Mouse (Mus musculus) Muller cell, postnatal 12 days (primary cell): ENCODE results near the gene Gm49333.

Experiments
- DNase-seq: peaks from one replicate; pipeline ENCODE4 v3.0.0-alpha.2; 2015; ENCODE audit errors: inconsistent ontology term

Gene Gm49333

DNA sequence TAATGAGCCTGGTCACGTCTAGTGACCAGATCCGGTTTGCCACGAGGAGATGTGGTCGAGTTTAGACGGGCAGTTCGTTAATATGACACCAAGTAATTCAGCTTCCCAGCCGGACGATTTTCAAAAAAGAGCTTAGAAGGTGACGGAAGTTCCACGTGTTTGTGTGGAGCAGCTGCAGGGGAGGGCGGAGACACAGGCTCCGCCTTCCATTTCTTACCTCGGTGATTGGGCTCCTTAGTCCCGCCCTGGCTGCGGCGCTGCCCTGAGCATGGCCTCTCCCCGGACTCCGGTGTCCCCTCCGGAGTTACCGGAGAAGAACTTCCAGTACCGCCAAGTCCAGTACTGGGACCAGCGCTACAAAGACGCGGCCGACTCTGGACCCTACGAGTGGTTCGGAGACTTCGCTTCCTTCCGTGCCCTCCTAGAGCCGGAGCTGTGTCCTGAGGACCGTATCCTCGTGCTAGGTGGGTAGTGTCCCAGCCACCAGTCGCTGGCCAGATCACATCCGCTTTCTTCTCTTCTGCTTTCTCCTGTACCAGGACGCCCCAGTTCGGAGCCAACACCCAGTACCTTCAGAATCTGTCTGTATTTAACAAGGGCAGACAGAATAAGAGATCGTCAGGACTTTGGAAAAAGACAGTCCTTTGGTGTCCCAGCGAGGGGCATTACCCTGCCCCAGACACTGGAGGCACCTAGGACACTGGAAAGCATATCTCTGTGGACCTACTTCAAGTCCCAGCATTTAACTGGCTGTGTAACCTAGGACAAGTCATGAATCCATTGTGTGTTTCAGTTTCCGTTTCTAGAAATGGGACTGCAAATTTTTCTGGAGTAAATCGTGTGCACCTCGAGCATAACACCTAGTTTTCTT, at the start of gene Gm49333, which contains the start of the genes Eef1akmt4 and Alg3:
TSS of gene Gm49333 (plus strand) at position 254 of the 871 bp plus-strand sequence.
TSS of gene Eef1akmt4 (plus strand) at position 237 of the 871 bp plus-strand sequence.
TSS of gene Alg3 (minus strand) at position 379 of the 871 bp plus-strand sequence.
- DNase-seq = peak; percentile 92

- no peak for DNase-seq
Observed at GRCm38 (mm10) chr16:20565075-20565474, 46.3 kb upstream of the Gm49333 start.

DNA sequence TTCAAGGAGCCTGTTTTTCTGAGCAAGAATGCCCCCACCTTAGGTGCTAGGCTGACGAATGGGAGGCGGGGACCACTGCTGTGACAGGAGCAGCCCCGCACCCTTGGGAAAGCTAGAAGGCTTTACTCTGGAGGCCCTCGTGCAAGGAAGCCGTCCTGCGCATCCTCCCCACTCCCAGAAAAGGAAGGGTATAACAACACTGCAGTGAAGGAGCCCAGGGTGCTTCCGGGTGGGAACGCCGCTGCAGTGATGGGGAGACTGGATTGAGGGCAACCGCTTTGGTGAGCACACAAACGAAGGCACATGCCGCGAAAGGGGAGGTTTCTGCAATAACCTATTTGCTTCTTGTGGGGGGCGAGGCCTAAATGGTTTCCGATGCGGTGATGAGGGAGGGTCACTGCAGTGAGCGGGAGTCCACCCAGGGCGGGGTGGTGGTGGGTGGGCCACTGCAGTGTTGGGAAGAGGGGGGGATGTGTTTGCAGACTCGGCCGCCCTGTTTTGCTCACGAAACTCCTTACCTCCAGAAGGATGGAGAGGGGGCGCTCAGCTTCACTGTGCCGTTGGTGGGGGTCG, 22.0 kb upstream of the Gm49333 start, which contains the start of gene Vwa5b2:
TSS of gene Vwa5b2 (plus strand) at position 106 of the 573 bp plus-strand sequence.
- no peak for DNase-seq

- peak; percentile 46 for DNase-seq
Observed at GRCm38 (mm10) chr16:20589939-20590679, 21.3 kb upstream of the Gm49333 start.

GRCm38 (mm10) chr16:20590680-20591038, 20.8 kb upstream of the Gm49333 start:
- no peak for DNase-seq

GRCm38 (mm10) chr16:20591076-20591705, 20.2 kb upstream of the Gm49333 start:
- no peak for DNase-seq

DNA sequence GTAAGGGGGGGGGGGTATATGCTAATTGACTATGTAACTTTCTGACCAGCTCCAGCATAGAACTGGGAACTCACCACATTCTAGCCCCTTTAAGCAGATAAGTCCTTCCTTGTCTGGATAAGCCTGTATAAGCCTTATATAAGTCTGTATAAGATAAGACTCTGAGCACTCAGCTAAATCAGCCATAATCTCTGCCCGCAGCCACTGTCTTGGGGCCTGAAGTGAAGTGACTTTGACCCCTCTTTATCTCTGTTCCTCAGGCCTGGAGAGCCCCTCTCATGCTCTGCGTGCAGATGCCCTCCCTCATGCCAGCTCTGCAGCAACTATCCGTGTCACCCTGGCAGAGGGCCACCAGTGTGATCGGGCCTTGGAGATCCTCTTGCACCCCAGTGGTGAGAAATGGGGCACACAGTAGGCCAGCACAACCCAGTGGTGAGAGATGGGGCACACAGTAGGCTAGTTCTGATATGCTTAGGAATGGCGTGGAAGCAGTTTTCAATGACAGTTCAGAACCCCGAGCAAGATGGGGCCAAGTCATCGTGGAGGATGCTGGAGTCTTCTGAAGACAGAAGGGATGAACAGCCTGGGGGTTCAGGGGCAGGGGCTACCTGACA, 16.2 kb upstream of the Gm49333 start:
- no peak for DNase-seq

- DNase-seq = no peak
Observed at GRCm38 (mm10) chr16:20595737-20596136, 15.7 kb upstream of the Gm49333 start.

DNA sequence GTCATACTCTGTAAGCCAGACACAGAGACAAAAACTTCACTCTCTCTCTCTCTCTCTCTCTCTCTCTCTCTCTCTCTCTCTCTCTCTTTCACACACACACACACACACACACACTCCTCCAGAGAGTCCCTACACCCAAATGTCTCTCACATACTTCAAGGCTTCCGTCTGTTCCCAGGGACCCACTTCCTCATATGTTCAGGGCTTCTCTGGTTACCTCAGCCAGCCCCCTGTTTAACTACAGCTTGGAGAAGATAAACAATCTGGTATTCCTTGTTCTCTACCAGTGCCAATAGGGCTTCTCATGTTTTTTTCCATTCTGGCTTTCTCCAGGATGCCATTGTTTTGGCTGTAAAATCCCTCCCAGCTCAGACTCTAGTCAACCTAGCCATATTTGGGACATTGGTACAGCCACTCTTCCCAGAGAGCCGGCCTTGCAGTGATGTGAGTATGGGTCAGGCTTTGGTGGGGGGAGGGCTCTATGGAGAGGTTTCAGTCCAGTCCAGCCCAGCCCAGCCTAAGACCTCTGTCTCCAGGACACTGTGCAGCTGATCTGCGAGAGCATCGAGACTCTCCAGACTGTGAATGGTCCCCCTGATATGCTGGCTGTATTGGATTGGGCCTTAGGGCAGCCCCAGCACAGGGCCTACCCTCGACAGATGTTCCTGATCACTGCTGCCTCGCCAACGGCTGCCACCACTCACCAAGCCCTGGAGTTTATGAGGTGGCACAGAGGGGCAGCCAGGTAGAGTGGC, 14.5 kb upstream of the Gm49333 start:
- DNase-seq = no peak

GRCm38 (mm10) chr16:20600511-20600910, 10.9 kb upstream of the Gm49333 start:
- no peak for DNase-seq

GRCm38 (mm10) chr16:20604705-20605104, 6.7 kb upstream of the Gm49333 start:
- no peak for DNase-seq

DNA sequence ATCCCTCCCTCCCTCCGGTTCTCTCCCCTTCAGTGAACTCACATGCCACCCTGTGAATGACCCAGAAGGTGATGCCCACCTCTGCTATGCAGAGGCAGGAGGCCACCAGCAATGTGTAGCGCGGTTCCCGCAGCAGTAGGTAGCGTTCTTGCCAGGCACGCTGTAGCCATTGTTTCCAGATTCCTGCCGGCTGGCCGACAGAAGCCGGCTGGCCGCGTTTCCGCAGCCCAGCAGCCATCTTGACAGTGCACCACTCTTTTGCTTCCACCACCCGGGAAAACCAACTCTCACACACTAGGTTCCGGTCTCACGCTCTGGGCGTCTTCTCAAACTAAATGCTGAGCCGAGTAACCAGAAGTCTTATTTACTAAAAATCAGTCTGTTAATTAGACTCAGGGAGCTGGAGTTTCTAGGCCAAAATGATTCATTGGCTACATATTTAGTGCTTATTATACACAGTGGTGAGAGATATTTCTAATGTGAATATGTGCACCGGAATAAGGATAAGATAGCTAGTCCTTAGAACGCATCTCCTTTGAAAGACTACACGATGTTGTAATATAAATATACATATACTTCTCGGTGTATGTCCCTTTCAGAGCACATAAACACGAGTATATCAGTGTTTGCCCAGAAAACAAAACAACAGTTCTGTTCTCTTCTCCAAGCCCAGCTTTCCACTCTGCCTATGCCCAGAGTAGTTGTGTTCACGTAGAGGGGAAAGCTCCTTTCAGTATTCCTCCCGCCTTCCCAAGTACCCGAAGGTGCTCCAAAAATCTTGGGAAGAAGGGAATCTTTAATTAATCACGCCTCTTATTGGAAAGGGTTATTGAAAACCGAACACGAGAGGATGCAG, 681 bp upstream of the Gm49333 start:
- peak; percentile 84 for DNase-seq

DNA sequence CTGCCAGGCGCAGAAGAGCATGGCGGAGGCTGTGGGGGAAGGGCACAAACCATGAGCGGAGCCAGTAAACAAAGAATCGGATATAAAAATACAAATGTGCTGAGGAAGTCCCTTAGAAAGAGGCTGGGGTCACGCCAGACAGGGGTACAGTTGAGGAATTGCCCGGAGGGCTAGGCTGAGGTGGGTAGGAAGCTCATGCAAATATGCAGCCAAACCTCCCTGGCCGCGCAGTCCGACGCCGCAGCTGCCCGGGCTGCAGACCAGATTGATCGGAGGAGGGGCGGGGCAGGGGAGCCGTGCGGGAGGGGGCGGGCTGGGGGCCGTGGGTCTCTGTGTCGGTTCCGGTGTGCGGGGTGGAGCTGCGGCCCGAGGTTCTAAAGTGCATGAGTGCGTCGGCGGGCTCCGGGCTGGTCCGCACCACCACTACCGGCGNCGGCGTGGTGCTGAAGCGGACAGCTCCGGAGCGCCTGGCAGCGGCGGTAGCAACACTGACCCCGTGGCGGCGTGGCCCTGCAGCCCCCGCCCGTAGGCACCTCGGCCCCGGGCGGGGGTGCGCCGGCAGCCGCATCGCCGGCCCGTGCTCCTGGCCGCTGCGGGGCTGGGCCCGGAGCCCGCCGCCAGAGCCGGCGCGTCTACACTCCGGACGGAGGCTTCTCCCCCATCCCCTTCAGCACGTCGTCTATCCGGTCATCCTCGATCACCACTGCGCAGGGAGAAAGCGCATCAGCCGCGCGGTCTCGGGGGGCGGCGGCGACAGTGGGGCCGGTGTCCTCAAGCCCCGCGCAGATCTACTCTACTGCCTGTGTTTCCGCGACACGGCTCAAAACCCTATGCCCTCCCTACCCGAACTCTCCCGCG, 8.4 kb downstream of the Gm49333 start:
- DNase-seq = peak; percentile 52

- DNase-seq = peak; percentile 24
Observed at GRCm38 (mm10) chr16:20620399-20620735, 9.0 kb downstream of the Gm49333 start.

DNA sequence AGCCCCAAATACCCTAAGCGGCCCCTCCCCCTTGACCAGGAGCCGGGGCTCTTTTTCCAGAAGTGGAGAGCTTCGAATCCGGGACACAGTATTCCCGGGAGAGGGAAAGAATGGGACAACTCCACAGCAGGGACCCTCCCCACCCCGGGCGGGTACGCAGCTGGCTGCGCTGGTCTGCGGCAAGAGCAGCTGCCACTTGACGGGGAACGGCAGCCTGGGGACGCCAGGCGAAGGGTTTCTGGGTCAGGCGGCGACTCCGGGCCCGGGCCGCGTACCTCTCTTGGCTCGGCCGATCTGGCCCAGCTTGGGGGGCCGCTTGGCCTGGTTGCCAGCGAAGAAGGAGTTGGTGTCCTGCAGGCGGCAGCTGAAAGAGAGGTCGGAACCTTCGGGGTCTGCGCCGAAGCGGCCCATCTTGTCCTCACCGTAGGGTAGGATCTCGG, 9.4 kb downstream of the Gm49333 start:
- peak; percentile 59 for DNase-seq

- peak; percentile 62 for DNase-seq
Observed at GRCm38 (mm10) chr16:20621191-20621990, 10.0 kb downstream of the Gm49333 start, which contains the start of gene Camk2n2. Gene Camk2n2 (minus strand): TSS chr16:20621287.

DNA sequence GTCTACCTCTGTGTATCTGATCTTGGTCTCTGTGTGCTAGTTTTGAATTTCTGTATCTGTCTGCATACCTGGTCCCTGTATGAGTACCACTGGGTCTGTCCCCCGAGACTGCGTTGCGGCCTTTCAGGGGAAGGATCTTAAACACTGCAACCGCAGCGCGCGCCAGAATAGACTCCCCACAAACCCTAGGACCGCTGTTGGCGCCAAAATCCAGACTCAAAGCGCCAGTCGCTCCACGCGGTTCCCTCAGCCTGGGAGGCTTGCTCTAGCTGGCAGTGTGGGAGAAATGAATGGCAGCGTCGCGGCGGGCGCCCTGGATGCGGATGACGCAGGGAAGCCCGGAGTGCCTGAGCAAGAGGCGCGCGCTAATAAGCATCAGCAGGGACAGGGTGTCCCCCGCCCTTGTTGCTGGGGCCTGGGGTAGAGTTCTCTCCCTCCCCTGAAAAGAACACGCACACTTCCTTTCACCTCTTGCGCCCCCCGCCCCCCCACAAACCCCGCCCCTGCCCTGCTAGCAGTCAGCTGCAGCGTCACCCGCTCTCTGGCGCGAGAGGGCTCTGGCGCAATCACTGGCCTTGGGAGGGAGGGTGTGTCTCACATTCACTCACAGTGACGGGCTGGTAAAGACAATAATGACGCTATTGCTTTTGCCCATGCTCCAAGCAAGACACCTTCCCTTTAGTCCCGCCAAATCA, 10.7 kb downstream of the Gm49333 start:
- DNase-seq = peak; percentile 77
